ENCODE assay signal across 16 mouse cellular contexts in genomic region chr9:80296086-80296485, GRCm38 (mm10).
A peak's percentile ranks its signal among the peaks of the same experiment; 100 is the strongest.
DNase-seq lines count a peak whose midpoint lies in the region; ATAC-seq and TF ChIP-seq lines count a peak whose summit lies in the region.
"Had no signal": no experiment of that assay in that cellular context is flagged by ENCODE, and none has a peak within 500 bp of the region (broad histone marks: within the 10 kb centered on the region; RNA-seq: fewer than 3 reads in every experiment).

No protein-coding gene starts in this region.

- H3K4me3 ChIP-seq in forebrain, embryonic 14.5 days (ENCODE audit: low read depth, low read length): no peak overlapping the region
- H3K4me3 ChIP-seq in forebrain, embryonic 15.5 days: no peak overlapping the region
- no peak overlapping the region for H3K4me3 ChIP-seq in forebrain, postnatal 0 days (ENCODE audit: low read depth, low read length)
- no peak overlapping the region for H3K4me3 ChIP-seq in forebrain, embryonic 13.5 days
- H3K4me3 ChIP-seq in midbrain, embryonic 13.5 days (replicated peaks): no peak overlapping the region
- H3K4me3 ChIP-seq: embryonic facial prominence, embryonic 10.5 days; embryonic facial prominence, embryonic 12.5 days had no signal

- TF ChIP-seq CTCF in forebrain, postnatal 0 days (IDR thresholded peaks at IDR 0.05; ENCODE audit: low read depth): no peak

- H3K9me3 ChIP-seq in forebrain, embryonic 14.5 days (replicated peaks; ENCODE audit: control insufficient read depth, low read length): no peaks in the 10 kb centered on the region
- no peaks in the 10 kb centered on the region for H3K9me3 ChIP-seq in forebrain, embryonic 15.5 days
- H3K9me3 ChIP-seq in forebrain, postnatal 0 days (ENCODE audit: low read length): no peaks in the 10 kb centered on the region
- 0 out of 2 replicates have a peak, but pooled peaks cover 4% of the 10 kb centered on the region for H3K9me3 ChIP-seq in forebrain, embryonic 13.5 days (replicated peaks)
- no peaks in the 10 kb centered on the region for H3K9me3 ChIP-seq in midbrain, embryonic 13.5 days
- H3K9me3 ChIP-seq: embryonic facial prominence, embryonic 10.5 days; embryonic facial prominence, embryonic 12.5 days had no signal

- no peak overlapping the region for H3K4me2 ChIP-seq in forebrain, embryonic 14.5 days (ENCODE audit: low read length)
- no peak overlapping the region for H3K4me2 ChIP-seq in forebrain, embryonic 15.5 days (replicated peaks)
- no peak overlapping the region for H3K4me2 ChIP-seq in forebrain, postnatal 0 days (ENCODE audit: low read depth)
- H3K4me2 ChIP-seq in forebrain, embryonic 13.5 days: no peak overlapping the region
- H3K4me2 ChIP-seq in midbrain, embryonic 13.5 days (replicated peaks): no peak overlapping the region
- H3K4me2 ChIP-seq: embryonic facial prominence, embryonic 12.5 days had no signal

- H3K4me1 ChIP-seq in forebrain, embryonic 14.5 days (ENCODE audit: control insufficient read depth, insufficient read depth, low read length): no peaks in the 10 kb centered on the region
- no peaks in the 10 kb centered on the region for H3K4me1 ChIP-seq in forebrain, embryonic 15.5 days
- no peaks in the 10 kb centered on the region for H3K4me1 ChIP-seq in forebrain, postnatal 0 days (ENCODE audit: insufficient read depth)
- H3K4me1 ChIP-seq in forebrain, embryonic 13.5 days: no peaks in the 10 kb centered on the region
- no peaks in the 10 kb centered on the region for H3K4me1 ChIP-seq in midbrain, embryonic 13.5 days (replicated peaks)
- H3K4me1 ChIP-seq: embryonic facial prominence, embryonic 10.5 days; embryonic facial prominence, embryonic 12.5 days had no signal

- no peak for ATAC-seq in forebrain, embryonic 14.5 days
- ATAC-seq in forebrain, embryonic 15.5 days (replicated peaks): no peak
- peak; percentile 23; the same call in 1 of the 2 replicates for ATAC-seq in forebrain, postnatal 0 days
- no peak for ATAC-seq in forebrain, embryonic 13.5 days
- ATAC-seq in midbrain, embryonic 13.5 days: no peak

- no peaks in the 10 kb centered on the region for H3K27me3 ChIP-seq in forebrain, embryonic 14.5 days (replicated peaks; ENCODE audit: control insufficient read depth, insufficient read depth, low read length)
- no peaks in the 10 kb centered on the region for H3K27me3 ChIP-seq in forebrain, embryonic 15.5 days
- H3K27me3 ChIP-seq in forebrain, postnatal 0 days (ENCODE audit: insufficient read depth, low read length): no peaks in the 10 kb centered on the region
- no peaks in the 10 kb centered on the region for H3K27me3 ChIP-seq in forebrain, embryonic 13.5 days
- no peaks in the 10 kb centered on the region for H3K27me3 ChIP-seq in midbrain, embryonic 13.5 days
- H3K27me3 ChIP-seq: embryonic facial prominence, embryonic 12.5 days had no signal

- 0 out of 2 replicates have a peak, but pooled peaks cover 4% of the 10 kb centered on the region for H3K36me3 ChIP-seq in forebrain, embryonic 14.5 days (ENCODE audit: control insufficient read depth, insufficient read depth, low read length)
- H3K36me3 ChIP-seq in forebrain, embryonic 15.5 days: no peaks in the 10 kb centered on the region
- H3K36me3 ChIP-seq in forebrain, postnatal 0 days (ENCODE audit: insufficient read depth): no peaks in the 10 kb centered on the region
- H3K36me3 ChIP-seq in forebrain, embryonic 13.5 days (ENCODE audit: poor library complexity, severe bottlenecking): no peaks in the 10 kb centered on the region
- H3K36me3 ChIP-seq in midbrain, embryonic 13.5 days: peaks cover 5% of the 10 kb centered on the region
- H3K36me3 ChIP-seq: embryonic facial prominence, embryonic 10.5 days; embryonic facial prominence, embryonic 12.5 days had no signal

- H3K27ac ChIP-seq in forebrain, embryonic 14.5 days (ENCODE audit: low read depth, low read length): no peak overlapping the region
- no peak overlapping the region for H3K27ac ChIP-seq in forebrain, embryonic 15.5 days (replicated peaks)
- no peak overlapping the region for H3K27ac ChIP-seq in forebrain, postnatal 0 days (ENCODE audit: low read depth, low read length)
- H3K27ac ChIP-seq in forebrain, embryonic 13.5 days: no peak overlapping the region
- H3K27ac ChIP-seq in midbrain, embryonic 13.5 days: no peak overlapping the region
- H3K27ac ChIP-seq: embryonic facial prominence, embryonic 10.5 days; embryonic facial prominence, embryonic 12.5 days had no signal

- DNase-seq in forebrain, embryonic 14.5 days (ENCODE audit: low spot score): peak; percentile 30
- DNase-seq in forebrain, postnatal 0 days: peak; percentile 30
- peak; percentile 76 for DNase-seq in 416B (ENCODE audit: low read depth)
- DNase-seq: adrenal gland, adult 2 months; adrenal gland, postnatal 10 days; adrenal gland, postnatal 25 days; cerebellum, adult 11-12 months; cerebellum, adult 2 months; cerebellum, adult 9-10 months; cerebellum, postnatal 10 days; cerebellum, postnatal 25 days had no signal

- H3K9ac ChIP-seq in forebrain, embryonic 14.5 days (ENCODE audit: low read length): no peak overlapping the region
- no peak overlapping the region for H3K9ac ChIP-seq in forebrain, embryonic 15.5 days (replicated peaks)
- no peak overlapping the region for H3K9ac ChIP-seq in forebrain, postnatal 0 days
- no peak overlapping the region for H3K9ac ChIP-seq in forebrain, embryonic 13.5 days
- no peak overlapping the region for H3K9ac ChIP-seq in midbrain, embryonic 13.5 days (replicated peaks)
- H3K9ac ChIP-seq: embryonic facial prominence, embryonic 12.5 days had no signal

- 82% methylated on average over 4 of the region's 4 CpGs for WGBS in forebrain, embryonic 14.5 days
- 76% methylated on average over 4 of the region's 4 CpGs for WGBS in forebrain, embryonic 15.5 days
- WGBS in forebrain, postnatal 0 days: 64% methylated on average over 4 of the region's 4 CpGs
- 81% methylated on average over 4 of the region's 4 CpGs for WGBS in forebrain, embryonic 13.5 days
- 85% methylated on average over 4 of the region's 4 CpGs for WGBS in midbrain, embryonic 13.5 days
